Mouse (Mus musculus) C2C12 (cell line): ENCODE data around the gene Gnpat.

Source experiments
- CEBPB ChIP-seq: IDR thresholded peaks from one replicate; pipeline ENCODE4 v1.6.1; 2011; ENCODE audit warnings: low read depth, mild to moderate bottlenecking, control low read depth, moderate library complexity
- CTCF ChIP-seq: IDR thresholded peaks from one replicate; pipeline ENCODE4 v1.5.1; 2011; ENCODE audit not compliant: control insufficient read depth, insufficient read depth, insufficient read length
- MAX ChIP-seq: IDR thresholded peaks from one replicate; pipeline ENCODE4 v1.6.1; 2011; ENCODE audit warnings: mild to moderate bottlenecking, control low read depth
- MYOD1 ChIP-seq: IDR thresholded peaks from one replicate; pipeline ENCODE4 v1.6.1; 2011; ENCODE audit warnings: low read depth; ENCODE audit not compliant: control insufficient read depth, insufficient read length
- MYOG ChIP-seq: IDR thresholded peaks from one replicate; pipeline ENCODE4 v1.6.1; 2011; ENCODE audit not compliant: control insufficient read depth, insufficient read length; ENCODE audit errors: extremely low read depth
- USF1 ChIP-seq: IDR thresholded peaks from one replicate; pipeline ENCODE4 v1.6.1; 2011; ENCODE audit warnings: low read depth, mild to moderate bottlenecking, control low read depth, moderate library complexity

DNA sequence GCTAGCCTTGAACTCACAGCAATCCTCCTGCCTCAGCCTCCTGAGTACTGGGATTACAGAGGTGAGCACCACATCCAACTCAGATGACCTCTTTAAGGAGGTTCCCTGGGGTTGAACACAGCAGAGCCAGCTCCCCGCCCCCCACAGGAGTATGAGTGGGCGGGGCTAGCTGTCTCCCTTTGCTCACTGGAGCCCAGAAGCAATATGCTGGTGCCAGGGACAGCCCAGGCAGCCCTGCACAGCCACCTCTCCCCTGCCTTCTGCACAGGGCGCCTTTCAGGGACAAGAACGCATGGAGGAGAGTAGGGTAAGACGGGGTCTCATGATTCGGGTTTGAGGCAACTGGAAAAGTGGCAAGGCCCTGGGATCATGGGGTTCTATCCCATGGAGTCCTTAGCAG lies 31.3 kb upstream of the Gnpat start:
- TF ChIP-seq CTCF (no peak), USF1 (no peak), MYOG (no peak), MAX (no peak), CEBPB (no peak), MYOD1 (no peak)
